Mouse (Mus musculus) ES-E14 (cell line): ENCODE results near the gene Scmh1.

Source experiments
- MAFK ChIP-seq: IDR thresholded peaks from 2 replicates; pipeline ENCODE4 v1.6.1; 2014; ENCODE audit warnings: mild to moderate bottlenecking, low read depth, low read length, inconsistent platforms; ENCODE audit not compliant: insufficient read depth
- ZC3H11A ChIP-seq: IDR thresholded peaks from 2 replicates; pipeline ENCODE4 v1.6.1; 2012; ENCODE audit warnings: low read depth, mild to moderate bottlenecking, inconsistent platforms, low read length, borderline replicate concordance
- ZNF384 ChIP-seq: IDR thresholded peaks from 2 replicates; pipeline ENCODE4 v1.6.1; 2012; ENCODE audit warnings: low read depth, low read length, inconsistent platforms

DNA sequence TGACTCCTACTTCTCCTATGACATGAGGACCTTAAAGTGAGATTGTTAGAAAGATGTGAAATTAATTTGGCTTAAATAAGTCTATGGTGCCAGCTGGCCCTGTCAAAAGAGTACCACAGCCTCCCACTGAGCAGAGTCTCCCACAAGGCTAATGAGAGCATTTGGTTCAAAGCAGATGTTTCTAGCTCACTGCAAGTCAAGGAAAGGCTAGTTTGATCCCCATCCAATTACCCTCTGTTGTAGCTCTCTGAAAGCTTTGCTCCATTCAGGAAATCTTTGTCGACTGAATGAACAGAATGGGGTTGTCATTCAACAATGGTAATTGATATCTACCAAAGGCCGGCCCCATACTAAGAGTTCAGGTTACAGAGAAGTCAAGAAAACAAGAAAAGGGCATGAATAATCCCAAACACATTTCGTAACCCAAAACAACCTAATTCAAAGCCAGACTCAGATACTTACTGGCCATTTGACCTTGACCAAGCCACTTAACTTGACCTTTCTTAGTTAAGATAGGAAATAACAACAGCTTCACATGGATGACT lies 16.0 kb upstream of the Scmh1 start:
- TF ChIP-seq ZNF384 = no peak
- TF ChIP-seq MAFK = no peak
- no peak for TF ChIP-seq ZC3H11A
